Mouse (Mus musculus): Measurements from ENCODE around the gene Fam243. TPM values are rescaled to one million over a fixed set of nuclear protein-coding genes. Genes with fewer than 3 reads are reported as not detected.

The Fam243 gene
- polyA plus RNA-seq, 1 experiment, result not detected

- TF ChIP-seq CEBPB (IDR thresholded peaks at IDR 0.05; ENCODE audit: insufficient read depth, poor library complexity, severe bottlenecking), result no peak
- no peak for TF ChIP-seq MYOD1 (IDR thresholded peaks at IDR 0.05; ENCODE audit: control insufficient read depth in 1 of 3, insufficient read length in 2 of 3, low read depth in 2 of 3)
- TF ChIP-seq MYOG (IDR thresholded peaks at IDR 0.05; ENCODE audit: control insufficient read depth in 1 of 3, insufficient read depth in 1 of 3, insufficient read length in 2 of 3, low read depth in 2 of 3), result no peak
- no peak for TF ChIP-seq REST (IDR thresholded peaks at IDR 0.05; ENCODE audit: insufficient read depth, insufficient read length)
- no peak for TF ChIP-seq MAX (IDR thresholded peaks at IDR 0.05; ENCODE audit: low read depth)
- TF ChIP-seq POLR2AphosphoS2 (IDR thresholded peaks at IDR 0.05; ENCODE audit: insufficient read length, low read depth), result no peak
- no peak for TF ChIP-seq POLR2A (IDR thresholded peaks at IDR 0.05; ENCODE audit: insufficient read length, low read depth)
- TF ChIP-seq E2F4 (IDR thresholded peaks at IDR 0.05; ENCODE audit: insufficient read depth), result no peak
- no peak for TF ChIP-seq TCF3 (IDR thresholded peaks at IDR 0.05; ENCODE audit: insufficient read length, low read depth)
- Histone ChIP-seq H3K36me3 (ENCODE audit: control insufficient read depth, insufficient read depth) (no peaks in the 10 kb centered on the region), H3K79me2 (ENCODE audit: control insufficient read depth, insufficient read depth) (no peaks in the 10 kb centered on the region), H3ac (ENCODE audit: control insufficient read depth, insufficient read length) (no peak overlapping the region), H3K4me3 (no peak overlapping the region), H3K27me3 (ENCODE audit: control insufficient read depth, insufficient read depth, insufficient read length) (peaks cover 52% of the 10 kb centered on the region), H3K4me2 (ENCODE audit: low read depth) (no peak overlapping the region)
Measured at GRCm38 (mm10) chr16:92358734-92359133, 37.5 kb upstream of the Fam243 start.

- Histone ChIP-seq H3K4me2 (ENCODE audit: low read depth) (no peak overlapping the region), H3K4me3 (no peak overlapping the region), H3ac (ENCODE audit: control insufficient read depth, insufficient read length) (no peak overlapping the region), H3K27me3 (ENCODE audit: control insufficient read depth, insufficient read depth, insufficient read length) (peaks cover 51% of the 10 kb centered on the region), H3K79me2 (ENCODE audit: control insufficient read depth, insufficient read depth) (no peaks in the 10 kb centered on the region), H3K36me3 (ENCODE audit: control insufficient read depth, insufficient read depth) (no peaks in the 10 kb centered on the region)
- TF ChIP-seq USF1 (IDR thresholded peaks at IDR 0.05; ENCODE audit: low read depth) (no peak), E2F4 (IDR thresholded peaks at IDR 0.05; ENCODE audit: insufficient read depth) (no peak), TCF12 (IDR thresholded peaks at IDR 0.05; ENCODE audit: insufficient read depth, poor library complexity, severe bottlenecking) (no peak), CEBPB (IDR thresholded peaks at IDR 0.05; ENCODE audit: insufficient read depth, poor library complexity, severe bottlenecking) (no peak), REST (IDR thresholded peaks at IDR 0.05; ENCODE audit: insufficient read depth, insufficient read length) (no peak), POLR2A (IDR thresholded peaks at IDR 0.05; ENCODE audit: insufficient read length, low read depth) (no peak), MYOG (IDR thresholded peaks at IDR 0.05; ENCODE audit: control insufficient read depth in 1 of 3, insufficient read depth in 1 of 3, insufficient read length in 2 of 3, low read depth in 2 of 3) (no peak), POLR2AphosphoS2 (IDR thresholded peaks at IDR 0.05; ENCODE audit: insufficient read length, low read depth) (no peak), MAX (IDR thresholded peaks at IDR 0.05; ENCODE audit: low read depth) (no peak), TCF3 (IDR thresholded peaks at IDR 0.05; ENCODE audit: insufficient read length, low read depth) (no peak), SRF (IDR thresholded peaks at IDR 0.05; ENCODE audit: control insufficient read depth, insufficient read length, low read depth) (no peak), MYOD1 (IDR thresholded peaks at IDR 0.05; ENCODE audit: control insufficient read depth in 1 of 3, insufficient read length in 2 of 3, low read depth in 2 of 3) (no peak)
Measured at GRCm38 (mm10) chr16:92357566-92357965, 36.3 kb upstream of the Fam243 start.

- Histone ChIP-seq H3K79me2 (ENCODE audit: control insufficient read depth, insufficient read depth) (no peaks in the 10 kb centered on the region), H3K4me2 (ENCODE audit: low read depth) (no peak overlapping the region), H3K4me3 (no peak overlapping the region), H3K36me3 (ENCODE audit: control insufficient read depth, insufficient read depth) (no peaks in the 10 kb centered on the region), H3K27me3 (ENCODE audit: control insufficient read depth, insufficient read depth, insufficient read length) (peaks cover 46% of the 10 kb centered on the region), H3ac (ENCODE audit: control insufficient read depth, insufficient read length) (no peak overlapping the region)
- TF ChIP-seq E2F4 (IDR thresholded peaks at IDR 0.05; ENCODE audit: insufficient read depth), result no peak
- no peak for TF ChIP-seq MYOG (IDR thresholded peaks at IDR 0.05; ENCODE audit: control insufficient read depth in 1 of 3, insufficient read depth in 1 of 3, insufficient read length in 2 of 3, low read depth in 2 of 3)
- TF ChIP-seq POLR2A (IDR thresholded peaks at IDR 0.05; ENCODE audit: insufficient read length, low read depth), result no peak
- TF ChIP-seq REST (IDR thresholded peaks at IDR 0.05; ENCODE audit: insufficient read depth, insufficient read length), result no peak
- TF ChIP-seq TCF12 (IDR thresholded peaks at IDR 0.05; ENCODE audit: insufficient read depth, poor library complexity, severe bottlenecking), result no peak
Measured at GRCm38 (mm10) chr16:92357023-92357422, 35.8 kb upstream of the Fam243 start.

- Histone ChIP-seq H3K79me2 (ENCODE audit: control insufficient read depth, insufficient read depth) (no peaks in the 10 kb centered on the region), H3K27me3 (ENCODE audit: control insufficient read depth, insufficient read depth, insufficient read length) (peaks cover 42% of the 10 kb centered on the region), H3K4me3 (no peak overlapping the region), H3ac (ENCODE audit: control insufficient read depth, insufficient read length) (no peak overlapping the region), H3K4me2 (ENCODE audit: low read depth) (no peak overlapping the region), H3K36me3 (ENCODE audit: control insufficient read depth, insufficient read depth) (no peaks in the 10 kb centered on the region)
- TF ChIP-seq MYOG (IDR thresholded peaks at IDR 0.05; ENCODE audit: control insufficient read depth in 1 of 3, insufficient read depth in 1 of 3, insufficient read length in 2 of 3, low read depth in 2 of 3) (no peak), TCF3 (IDR thresholded peaks at IDR 0.05; ENCODE audit: insufficient read length, low read depth) (no peak), SRF (IDR thresholded peaks at IDR 0.05; ENCODE audit: control insufficient read depth, insufficient read length, low read depth) (no peak), CEBPB (IDR thresholded peaks at IDR 0.05; ENCODE audit: insufficient read depth, poor library complexity, severe bottlenecking) (no peak), POLR2AphosphoS2 (IDR thresholded peaks at IDR 0.05; ENCODE audit: insufficient read length, low read depth) (no peak), REST (IDR thresholded peaks at IDR 0.05; ENCODE audit: insufficient read depth, insufficient read length) (no peak), E2F4 (IDR thresholded peaks at IDR 0.05; ENCODE audit: insufficient read depth) (no peak), MYOD1 (IDR thresholded peaks at IDR 0.05; ENCODE audit: control insufficient read depth in 1 of 3, insufficient read length in 2 of 3, low read depth in 2 of 3) (no peak), USF1 (IDR thresholded peaks at IDR 0.05; ENCODE audit: low read depth) (no peak), POLR2A (IDR thresholded peaks at IDR 0.05; ENCODE audit: insufficient read length, low read depth) (no peak), MAX (IDR thresholded peaks at IDR 0.05; ENCODE audit: low read depth) (no peak), TCF12 (IDR thresholded peaks at IDR 0.05; ENCODE audit: insufficient read depth, poor library complexity, severe bottlenecking) (no peak)
Measured at GRCm38 (mm10) chr16:92355982-92356381, 34.7 kb upstream of the Fam243 start.

- H3K4me2 ChIP-seq (ENCODE audit: low read depth), result no peak overlapping the region
- no peaks in the 10 kb centered on the region for H3K36me3 ChIP-seq (ENCODE audit: control insufficient read depth, insufficient read depth)
- H3K79me2 ChIP-seq (ENCODE audit: control insufficient read depth, insufficient read depth), result no peaks in the 10 kb centered on the region
- H3ac ChIP-seq (ENCODE audit: control insufficient read depth, insufficient read length), result no peak overlapping the region
- no peak overlapping the region for H3K4me3 ChIP-seq
- H3K27me3 ChIP-seq (ENCODE audit: control insufficient read depth, insufficient read depth, insufficient read length), result peaks cover 36% of the 10 kb centered on the region
- TF ChIP-seq USF1 (IDR thresholded peaks at IDR 0.05; ENCODE audit: low read depth) (no peak), MYOG (IDR thresholded peaks at IDR 0.05; ENCODE audit: control insufficient read depth in 1 of 3, insufficient read depth in 1 of 3, insufficient read length in 2 of 3, low read depth in 2 of 3) (no peak), TCF12 (IDR thresholded peaks at IDR 0.05; ENCODE audit: insufficient read depth, poor library complexity, severe bottlenecking) (no peak), REST (IDR thresholded peaks at IDR 0.05; ENCODE audit: insufficient read depth, insufficient read length) (no peak), TCF3 (IDR thresholded peaks at IDR 0.05; ENCODE audit: insufficient read length, low read depth) (no peak), SRF (IDR thresholded peaks at IDR 0.05; ENCODE audit: control insufficient read depth, insufficient read length, low read depth) (no peak), MAX (IDR thresholded peaks at IDR 0.05; ENCODE audit: low read depth) (no peak), E2F4 (IDR thresholded peaks at IDR 0.05; ENCODE audit: insufficient read depth) (no peak), POLR2AphosphoS2 (IDR thresholded peaks at IDR 0.05; ENCODE audit: insufficient read length, low read depth) (no peak), POLR2A (IDR thresholded peaks at IDR 0.05; ENCODE audit: insufficient read length, low read depth) (no peak), MYOD1 (IDR thresholded peaks at IDR 0.05; ENCODE audit: control insufficient read depth in 1 of 3, insufficient read length in 2 of 3, low read depth in 2 of 3) (no peak), CEBPB (IDR thresholded peaks at IDR 0.05; ENCODE audit: insufficient read depth, poor library complexity, severe bottlenecking) (no peak)
Measured at GRCm38 (mm10) chr16:92355366-92355765, 34.1 kb upstream of the Fam243 start.

Measured in myocyte (in vitro differentiated cells).